Mouse (Mus musculus): ENCODE results near the gene Prkar2b. TPM values are rescaled to one million over a fixed set of nuclear protein-coding genes. Genes with fewer than 3 reads are reported as not detected.

Prkar2b gene
- total and polyA plus RNA-seq, 2 experiments from 2014 or later = 132 to 182 TPM

- no peaks in the 10 kb centered on the region for H3K4me1 ChIP-seq (ENCODE audit: insufficient read depth, low read length)
- no peaks in the 10 kb centered on the region for H3K9me3 ChIP-seq (ENCODE audit: low read length)
- H3K27ac ChIP-seq (ENCODE audit: low read depth, low read length) = peak within 1 kb of the TSS; percentile 95
- peak within 1 kb of the TSS; percentile 86 for H3K9ac ChIP-seq (replicated peaks; ENCODE audit: low read length, poor library complexity, severe bottlenecking)
- DNase-seq (ENCODE audit: low spot score) (peak; percentile 100), ATAC-seq (ENCODE audit: low FRiP score) (peak; percentile 97)
- no peak for TF ChIP-seq CTCF (IDR thresholded peaks at IDR 0.05)
- H3K27me3 ChIP-seq (ENCODE audit: insufficient read depth, low read length) = no peaks in the 10 kb centered on the region
- no peaks in the 10 kb centered on the region for H3K36me3 ChIP-seq (ENCODE audit: insufficient read depth, low read length)
- H3K4me3 ChIP-seq (ENCODE audit: low read depth, low read length) = peak within 1 kb of the TSS; percentile 91
- WGBS = under 1% methylated on average over 57 of the region's 71 CpGs
- H3K4me2 ChIP-seq (ENCODE audit: low read depth, low read length, poor library complexity, severe bottlenecking) = peak within 1 kb of the TSS; percentile 76
These were observed 111.1 kb downstream of the Prkar2b start, which contains the start of gene Hbp1 for GRCm38 (mm10) chr12:31949759-31950658. Gene Hbp1 (minus strand): TSS chr12:31950535.

GRCm38 (mm10) chr12:31949193-31949741 is 111.8 kb downstream of the Prkar2b start:
- Histone ChIP-seq H3K27ac (ENCODE audit: low read depth, low read length) (peak overlapping the region; percentile 95), H3K27me3 (ENCODE audit: insufficient read depth, low read length) (no peaks in the 10 kb centered on the region), H3K4me3 (ENCODE audit: low read depth, low read length) (peak overlapping the region; percentile 91), H3K4me2 (ENCODE audit: low read depth, low read length, poor library complexity, severe bottlenecking) (peak overlapping the region; percentile 64), H3K36me3 (ENCODE audit: insufficient read depth, low read length) (no peaks in the 10 kb centered on the region), H3K4me1 (ENCODE audit: insufficient read depth, low read length) (no peaks in the 10 kb centered on the region), H3K9me3 (ENCODE audit: low read length) (no peaks in the 10 kb centered on the region), H3K9ac (replicated peaks; ENCODE audit: low read length, poor library complexity, severe bottlenecking) (peak overlapping the region; percentile 86)
- WGBS = 0% methylated on average over 36 of the region's 58 CpGs
- DNase-seq (ENCODE audit: low spot score) (peak; percentile 96), ATAC-seq (ENCODE audit: low FRiP score) (peak; percentile 77)
- peak; percentile 48 for TF ChIP-seq CTCF (IDR thresholded peaks at IDR 0.05)

GRCm38 (mm10) chr12:31948101-31949000 is 112.7 kb downstream of the Prkar2b start:
- DNase-seq (ENCODE audit: low spot score) = no peak
- no peaks in the 10 kb centered on the region for H3K9me3 ChIP-seq (ENCODE audit: low read length)
- H3K4me2 ChIP-seq (ENCODE audit: low read depth, low read length, poor library complexity, severe bottlenecking) = peak overlapping the region; percentile 64
- TF ChIP-seq CTCF (IDR thresholded peaks at IDR 0.05) = no peak
- H3K36me3 ChIP-seq (ENCODE audit: insufficient read depth, low read length) = no peaks in the 10 kb centered on the region
- H3K4me1 ChIP-seq (ENCODE audit: insufficient read depth, low read length) = no peaks in the 10 kb centered on the region
- H3K27ac ChIP-seq (ENCODE audit: low read depth, low read length) = peak overlapping the region; percentile 95
- peak overlapping the region; percentile 91 for H3K4me3 ChIP-seq (ENCODE audit: low read depth, low read length)
- no peak for ATAC-seq (ENCODE audit: low FRiP score)
- peak overlapping the region; percentile 86 for H3K9ac ChIP-seq (replicated peaks; ENCODE audit: low read length, poor library complexity, severe bottlenecking)
- no peaks in the 10 kb centered on the region for H3K27me3 ChIP-seq (ENCODE audit: insufficient read depth, low read length)
- 19% methylated on average over 7 of the region's 7 CpGs for whole genome bisulfite sequencing

- Histone ChIP-seq H3K9ac (replicated peaks; ENCODE audit: low read length, poor library complexity, severe bottlenecking) (no peak overlapping the region), H3K4me2 (ENCODE audit: low read depth, low read length, poor library complexity, severe bottlenecking) (no peak overlapping the region), H3K4me1 (ENCODE audit: insufficient read depth, low read length) (no peaks in the 10 kb centered on the region), H3K36me3 (ENCODE audit: insufficient read depth, low read length) (no peaks in the 10 kb centered on the region), H3K27me3 (ENCODE audit: insufficient read depth, low read length) (no peaks in the 10 kb centered on the region), H3K9me3 (ENCODE audit: low read length) (no peaks in the 10 kb centered on the region), H3K4me3 (ENCODE audit: low read depth, low read length) (no peak overlapping the region), H3K27ac (ENCODE audit: low read depth, low read length) (no peak overlapping the region)
- DNase-seq (ENCODE audit: low spot score) (no peak), ATAC-seq (ENCODE audit: low FRiP score) (no peak)
- WGBS = 96% methylated on average over 5 of the region's 5 CpGs
- peak; percentile 52 for TF ChIP-seq CTCF (IDR thresholded peaks at IDR 0.05)
These were observed 113.6 kb downstream of the Prkar2b start for GRCm38 (mm10) chr12:31947476-31947875.

- H3K4me1 ChIP-seq (ENCODE audit: insufficient read depth, low read length) = no peaks in the 10 kb centered on the region
- no peak overlapping the region for H3K4me3 ChIP-seq (ENCODE audit: low read depth, low read length)
- H3K9me3 ChIP-seq (ENCODE audit: low read length) = no peaks in the 10 kb centered on the region
- ATAC-seq (ENCODE audit: low FRiP score) (no peak), DNase-seq (ENCODE audit: low spot score) (no peak)
- H3K4me2 ChIP-seq (ENCODE audit: low read depth, low read length, poor library complexity, severe bottlenecking) = no peak overlapping the region
- no peak for TF ChIP-seq CTCF (IDR thresholded peaks at IDR 0.05)
- no peak overlapping the region for H3K9ac ChIP-seq (replicated peaks; ENCODE audit: low read length, poor library complexity, severe bottlenecking)
- no peaks in the 10 kb centered on the region for H3K36me3 ChIP-seq (ENCODE audit: insufficient read depth, low read length)
- no peaks in the 10 kb centered on the region for H3K27me3 ChIP-seq (ENCODE audit: insufficient read depth, low read length)
- WGBS = 97% methylated on average over 2 of the region's 2 CpGs
- H3K27ac ChIP-seq (ENCODE audit: low read depth, low read length) = no peak overlapping the region
These were observed 116.7 kb downstream of the Prkar2b start for GRCm38 (mm10) chr12:31944405-31944804.

Measured in midbrain, postnatal 0 days (tissue).